Mouse (Mus musculus) lung, postnatal 0 days (tissue): Measurements from ENCODE around the gene Idh2.

Experiments used
- CTCF ChIP-seq: IDR thresholded peaks from 2 replicates; pipeline ENCODE4 v1.5.1; 2016; ENCODE audit warnings: antibody characterized with exemption, mild to moderate bottlenecking
- EP300 ChIP-seq: IDR thresholded peaks from 2 replicates; pipeline ENCODE4 v1.6.1; 2016; ENCODE audit warnings: antibody characterized with exemption, mild to moderate bottlenecking, control low read depth

- TF ChIP-seq EP300 (no peak), CTCF (no peak)
These were observed 14.1 kb upstream of the Idh2 start for GRCm38 (mm10) chr7:80129278-80129677.
